Mouse (Mus musculus): ENCODE data around the gene Bloc1s3. TPM values are rescaled to one million over a fixed set of nuclear protein-coding genes. Genes with fewer than 3 reads are reported as not detected.

Gene Bloc1s3
- polyA plus RNA-seq (2016; fragmentation: Nextera tagmentation; extraction: Ambion mirVana) = 4.6 and 5.7 TPM in 2 replicates

DNA sequence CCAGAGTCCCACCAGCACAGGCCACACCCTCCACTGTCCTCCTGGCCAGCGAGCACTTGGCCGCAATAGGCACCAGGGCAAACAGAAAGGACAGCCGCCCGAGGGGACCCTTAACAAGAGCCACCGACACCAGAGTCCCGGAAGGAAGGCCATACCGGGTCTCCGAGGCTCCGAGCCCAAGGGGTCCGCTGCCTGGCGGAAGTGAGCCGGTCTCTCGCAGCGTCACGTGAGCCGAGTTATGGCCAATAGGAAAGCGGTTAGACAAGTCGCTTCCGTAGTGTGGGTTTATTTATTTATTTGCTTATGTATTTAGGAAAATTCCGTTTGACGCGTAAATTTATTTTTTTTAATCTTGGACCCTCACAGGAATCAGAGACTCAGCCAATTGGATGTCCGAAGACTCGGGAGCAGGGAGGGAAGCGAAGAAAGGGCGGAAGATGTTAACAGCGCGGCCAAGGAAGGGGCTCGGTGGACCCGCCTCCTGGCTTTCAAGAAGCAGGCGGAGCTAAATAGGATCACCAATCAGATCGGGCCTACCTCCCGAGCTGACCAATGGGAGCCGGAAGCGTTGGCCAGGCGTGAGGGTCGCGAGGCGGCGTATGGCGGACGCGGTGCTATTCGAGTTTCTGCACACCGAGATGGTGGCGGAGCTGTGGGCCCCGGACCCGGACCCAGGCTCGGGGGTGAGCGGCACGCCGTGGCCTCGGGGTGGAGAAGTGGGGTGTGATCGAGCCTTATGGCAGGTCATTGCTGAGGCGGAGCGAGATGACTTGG is at the start of gene Bloc1s3, which contains the start of gene Trappc6a:
Bloc1s3 (minus strand) TSS at position 218 of the 774 bp plus-strand sequence.
Trappc6a (plus strand) TSS at position 246 of the 774 bp plus-strand sequence.
- peak; percentile 94 for ATAC-seq (ENCODE audit: low FRiP score, low read depth)
- Histone ChIP-seq H3K9ac (peak within 1 kb of the TSS; percentile 86), H3K4me1 (peaks cover 17% of the 10 kb centered on the region), H3K4me3 (peak within 1 kb of the TSS; percentile 76), H3K9me3 (no peaks in the 10 kb centered on the region), H3K36me3 (no peaks in the 10 kb centered on the region), H3K27ac (0 out of 2 replicates have a peak within 1 kb of the TSS, but pooled peaks have one; percentile 38), H3K27me3 (replicated peaks) (no peaks in the 10 kb centered on the region), H3K4me2 (replicated peaks) (peak within 1 kb of the TSS; percentile 91)
- under 1% methylated on average over 56 of the region's 56 CpGs for WGBS

DNA sequence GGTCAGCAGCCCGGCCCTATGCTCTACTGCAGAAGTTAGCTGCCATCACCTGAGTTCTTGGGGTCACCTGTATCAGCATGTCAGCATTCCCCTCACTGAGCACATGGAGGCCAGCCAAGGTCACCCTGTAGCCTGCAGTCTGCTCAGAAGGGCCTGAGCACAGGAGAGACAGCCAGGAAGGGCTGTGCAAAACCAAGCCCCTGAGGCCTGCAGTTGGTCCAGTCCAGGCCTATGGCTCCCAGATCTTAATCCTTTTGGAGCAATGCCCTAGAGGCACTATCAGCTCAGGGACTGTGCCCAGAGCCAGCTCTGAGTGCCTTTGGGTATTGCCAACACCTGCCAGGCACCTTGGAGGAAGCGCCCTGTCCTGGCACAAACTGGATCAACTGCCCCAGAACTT is 48.9 kb upstream of the Bloc1s3 start:
- no peak for ATAC-seq (ENCODE audit: low FRiP score, low read depth)
- no peak overlapping the region for H3K9ac ChIP-seq
- no peaks in the 10 kb centered on the region for H3K27me3 ChIP-seq (replicated peaks)
- no peaks in the 10 kb centered on the region for H3K9me3 ChIP-seq
- peaks cover 57% of the 10 kb centered on the region for H3K4me1 ChIP-seq
- no peak overlapping the region for H3K4me2 ChIP-seq (replicated peaks)
- peaks cover 41% of the 10 kb centered on the region for H3K36me3 ChIP-seq
- H3K27ac ChIP-seq = no peak overlapping the region
- 91% methylated on average over 2 of the region's 2 CpGs for WGBS
- H3K4me3 ChIP-seq = no peak overlapping the region

DNA sequence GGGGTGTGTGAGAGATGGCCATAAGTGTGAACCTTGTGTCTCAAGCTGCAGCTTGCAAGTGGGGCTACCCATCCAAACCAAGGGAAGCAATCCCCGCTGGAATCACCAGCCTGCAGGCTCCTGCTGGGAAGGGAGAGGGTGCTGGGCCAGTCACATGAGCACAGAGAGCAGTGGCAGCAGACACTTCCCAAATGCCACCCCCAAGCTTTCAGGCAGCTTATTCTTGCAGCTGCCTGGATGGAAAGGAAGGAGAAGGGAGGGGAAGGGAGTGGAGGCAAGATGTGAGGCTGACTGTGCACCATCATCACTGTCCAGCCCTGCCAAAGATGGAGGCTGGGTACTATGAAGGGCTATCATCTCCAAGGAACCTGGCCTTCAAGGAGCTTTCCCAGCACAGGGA is 46.0 kb upstream of the Bloc1s3 start:
- H3K9ac ChIP-seq = no peak overlapping the region
- no peak overlapping the region for H3K4me3 ChIP-seq
- ATAC-seq (ENCODE audit: low FRiP score, low read depth) = no peak
- H3K4me1 ChIP-seq = peaks cover 40% of the 10 kb centered on the region
- no peak overlapping the region for H3K27ac ChIP-seq
- no peaks in the 10 kb centered on the region for H3K27me3 ChIP-seq (replicated peaks)
- 89% methylated on average over 1 of the region's 1 CpGs for WGBS
- peaks cover 42% of the 10 kb centered on the region for H3K36me3 ChIP-seq
- H3K9me3 ChIP-seq = no peaks in the 10 kb centered on the region
- no peak overlapping the region for H3K4me2 ChIP-seq (replicated peaks)

DNA sequence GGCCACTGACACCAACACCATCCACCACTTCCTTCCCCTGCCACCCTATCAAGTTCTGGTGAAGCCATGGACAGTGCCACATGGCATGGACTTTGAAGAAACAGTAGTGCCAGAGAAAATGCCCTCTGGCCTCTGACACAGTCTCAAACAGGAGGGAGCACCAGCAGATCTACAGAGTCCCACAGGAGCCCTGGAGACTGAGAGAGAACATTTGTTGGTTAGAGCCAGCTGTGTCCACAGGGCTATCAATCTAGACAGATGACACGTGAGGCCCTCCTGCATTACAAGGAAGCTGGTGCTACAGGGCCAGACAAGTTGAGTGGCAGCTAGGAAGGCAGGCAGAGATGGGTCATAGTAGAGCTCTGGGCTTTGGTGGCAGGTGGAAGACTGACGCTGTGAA is 44.3 kb upstream of the Bloc1s3 start:
- no peaks in the 10 kb centered on the region for H3K27me3 ChIP-seq (replicated peaks)
- H3K4me2 ChIP-seq (replicated peaks) = no peak overlapping the region
- H3K9me3 ChIP-seq = no peaks in the 10 kb centered on the region
- ATAC-seq (ENCODE audit: low FRiP score, low read depth) = 0 out of 2 replicates have a peak, but pooled peaks have one; percentile 17
- peaks cover 33% of the 10 kb centered on the region for H3K36me3 ChIP-seq
- WGBS = 60% methylated on average over 2 of the region's 2 CpGs
- no peak overlapping the region for H3K4me3 ChIP-seq
- peaks cover 33% of the 10 kb centered on the region; the same call in 1 of the 2 replicates for H3K4me1 ChIP-seq
- H3K9ac ChIP-seq = no peak overlapping the region
- no peak overlapping the region for H3K27ac ChIP-seq

DNA sequence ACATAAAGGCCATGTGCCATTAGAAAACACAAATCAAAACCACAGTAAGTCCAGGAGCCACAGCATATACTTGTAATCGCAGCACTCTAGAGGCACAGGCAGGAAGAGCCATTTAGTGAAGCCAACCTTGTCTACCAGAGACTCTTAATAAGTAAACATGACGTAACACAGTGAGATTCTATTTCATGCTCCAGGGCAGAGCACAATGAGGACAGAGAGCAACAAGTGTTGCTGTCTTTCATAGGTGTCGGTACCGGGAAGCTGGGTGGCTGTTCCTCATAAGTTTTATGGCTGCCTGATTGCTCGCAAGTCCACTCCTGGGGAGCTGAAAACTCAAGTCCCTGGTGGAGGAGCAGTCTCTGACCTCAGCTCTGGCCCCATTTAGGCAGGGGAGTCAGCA is 43.5 kb upstream of the Bloc1s3 start:
- H3K9ac ChIP-seq = no peak overlapping the region
- H3K27me3 ChIP-seq (replicated peaks) = no peaks in the 10 kb centered on the region
- H3K4me1 ChIP-seq = peaks cover 33% of the 10 kb centered on the region; the same call in 1 of the 2 replicates
- H3K27ac ChIP-seq = no peak overlapping the region
- no peak overlapping the region for H3K4me3 ChIP-seq
- H3K9me3 ChIP-seq = no peaks in the 10 kb centered on the region
- peaks cover 28% of the 10 kb centered on the region for H3K36me3 ChIP-seq
- no peak for ATAC-seq (ENCODE audit: low FRiP score, low read depth)
- H3K4me2 ChIP-seq (replicated peaks) = no peak overlapping the region
- WGBS = 70% methylated on average over 5 of the region's 5 CpGs

DNA sequence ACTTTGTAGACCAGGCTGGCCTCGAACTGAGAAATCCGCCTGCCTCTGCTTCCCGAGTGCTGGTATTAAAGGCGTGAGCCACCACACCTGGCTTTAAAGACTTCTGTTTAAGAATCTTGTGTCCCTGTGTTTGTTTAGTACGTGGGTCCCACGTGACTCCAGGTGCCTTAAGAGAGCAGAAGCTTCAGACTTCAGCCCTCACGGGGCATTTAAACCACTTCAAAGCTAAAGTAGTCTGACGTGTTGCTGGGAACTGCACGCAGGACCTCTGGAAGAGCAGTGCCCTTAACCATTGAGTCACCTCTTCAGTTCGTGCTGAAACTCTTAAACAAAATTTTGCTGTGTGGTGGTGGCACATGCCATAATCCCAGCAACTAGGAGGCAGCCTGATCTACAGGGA is 41.2 kb upstream of the Bloc1s3 start:
- WGBS = 88% methylated on average over 10 of the region's 10 CpGs
- Histone ChIP-seq H3K4me3 (no peak overlapping the region), H3K4me2 (replicated peaks) (no peak overlapping the region), H3K36me3 (peaks cover 19% of the 10 kb centered on the region), H3K4me1 (peaks cover 35% of the 10 kb centered on the region; the same call in 1 of the 2 replicates), H3K9ac (no peak overlapping the region), H3K27ac (no peak overlapping the region), H3K9me3 (no peaks in the 10 kb centered on the region), H3K27me3 (replicated peaks) (no peaks in the 10 kb centered on the region)
- ATAC-seq (ENCODE audit: low FRiP score, low read depth) = no peak

DNA sequence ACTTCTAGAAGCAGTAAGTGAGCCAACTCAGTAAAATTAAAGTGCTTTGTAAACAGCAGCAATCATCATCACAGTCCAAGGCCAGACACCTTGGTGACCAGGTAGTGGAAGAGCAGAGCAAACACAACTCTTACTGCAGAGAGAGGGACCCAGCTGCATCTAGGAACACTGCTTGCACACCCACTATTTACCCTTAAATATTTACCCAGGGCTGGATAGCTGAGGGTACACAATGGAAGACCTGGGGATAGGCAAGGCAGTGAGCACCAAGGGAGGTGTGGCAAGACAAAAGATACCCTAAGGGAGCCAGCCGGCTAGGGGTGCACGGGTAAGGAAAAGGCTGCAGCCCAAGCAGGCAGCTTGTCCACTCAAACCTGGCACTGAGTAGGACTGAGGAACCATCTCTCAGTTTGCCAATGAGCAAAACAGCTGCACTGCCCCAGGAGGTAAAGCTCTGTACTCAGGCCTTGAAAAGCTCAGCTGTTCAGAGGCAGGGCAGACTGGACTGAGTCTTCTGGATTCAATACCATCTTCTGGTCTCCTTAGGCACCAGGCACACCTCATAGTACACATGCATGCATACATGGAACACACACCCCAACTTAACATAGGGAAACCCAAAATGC is 39.3 kb upstream of the Bloc1s3 start:
- H3K27me3 ChIP-seq (replicated peaks) = no peaks in the 10 kb centered on the region
- no peak overlapping the region for H3K27ac ChIP-seq
- peaks cover 3% of the 10 kb centered on the region; the same call in 1 of the 2 replicates for H3K36me3 ChIP-seq
- ATAC-seq (ENCODE audit: low FRiP score, low read depth) = no peak
- H3K9ac ChIP-seq = no peak overlapping the region
- WGBS = 80% methylated on average over 2 of the region's 2 CpGs
- no peak overlapping the region for H3K4me2 ChIP-seq (replicated peaks)
- H3K4me3 ChIP-seq = no peak overlapping the region
- peaks cover 21% of the 10 kb centered on the region for H3K4me1 ChIP-seq
- H3K9me3 ChIP-seq = no peaks in the 10 kb centered on the region

DNA sequence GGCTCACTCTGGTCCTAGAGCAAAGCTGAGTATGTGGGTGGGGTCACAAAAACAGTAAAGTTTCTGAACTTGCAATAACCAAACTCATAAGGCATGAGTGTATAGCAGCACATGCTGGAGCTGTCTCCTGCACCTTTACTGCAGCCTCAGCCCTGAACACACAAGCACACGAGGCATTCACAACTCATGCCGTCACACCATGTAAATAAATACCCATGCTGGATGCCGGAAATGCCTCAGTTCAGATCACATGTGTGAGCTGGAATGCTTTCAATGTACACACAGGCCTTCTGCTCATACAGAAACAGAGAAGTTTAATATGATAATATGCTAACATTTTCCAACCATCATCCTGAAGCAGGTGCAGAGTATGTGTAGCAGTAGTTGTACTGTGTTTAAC is 37.8 kb upstream of the Bloc1s3 start:
- H3K4me2 ChIP-seq (replicated peaks) = no peak overlapping the region
- no peaks in the 10 kb centered on the region for H3K36me3 ChIP-seq
- H3K27me3 ChIP-seq (replicated peaks) = no peaks in the 10 kb centered on the region
- H3K4me1 ChIP-seq = peaks cover 27% of the 10 kb centered on the region
- ATAC-seq (ENCODE audit: low FRiP score, low read depth) = no peak
- WGBS = 80% methylated on average over 3 of the region's 3 CpGs
- no peak overlapping the region for H3K9ac ChIP-seq
- no peaks in the 10 kb centered on the region for H3K9me3 ChIP-seq
- H3K4me3 ChIP-seq = no peak overlapping the region
- H3K27ac ChIP-seq = no peak overlapping the region

DNA sequence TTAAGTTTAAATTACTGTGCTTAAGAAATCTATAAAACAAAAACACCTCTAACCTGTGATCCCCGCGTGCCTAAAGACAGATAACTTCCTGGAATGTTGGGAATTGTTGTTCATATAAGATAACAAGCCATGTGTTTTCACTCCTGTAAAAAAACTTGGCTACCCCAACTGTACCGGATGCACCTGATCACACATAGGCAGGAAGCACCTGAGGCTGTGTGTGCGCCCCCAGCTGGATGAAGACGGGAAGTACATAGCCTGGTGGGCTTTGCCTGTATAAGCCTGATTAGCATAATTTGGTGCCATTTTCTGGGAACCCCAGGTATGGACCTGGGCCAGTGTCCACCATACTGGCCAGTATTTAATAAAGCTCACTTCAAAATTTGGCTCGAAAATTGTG is 35.4 kb upstream of the Bloc1s3 start:
- H3K4me3 ChIP-seq = no peak overlapping the region
- no peaks in the 10 kb centered on the region for H3K9me3 ChIP-seq
- H3K9ac ChIP-seq = no peak overlapping the region
- WGBS = 57% methylated on average over 6 of the region's 6 CpGs
- ATAC-seq (ENCODE audit: low FRiP score, low read depth) = no peak
- H3K27ac ChIP-seq = no peak overlapping the region
- H3K4me1 ChIP-seq = peaks cover 27% of the 10 kb centered on the region
- H3K27me3 ChIP-seq (replicated peaks) = no peaks in the 10 kb centered on the region
- no peak overlapping the region for H3K4me2 ChIP-seq (replicated peaks)
- no peaks in the 10 kb centered on the region for H3K36me3 ChIP-seq

DNA sequence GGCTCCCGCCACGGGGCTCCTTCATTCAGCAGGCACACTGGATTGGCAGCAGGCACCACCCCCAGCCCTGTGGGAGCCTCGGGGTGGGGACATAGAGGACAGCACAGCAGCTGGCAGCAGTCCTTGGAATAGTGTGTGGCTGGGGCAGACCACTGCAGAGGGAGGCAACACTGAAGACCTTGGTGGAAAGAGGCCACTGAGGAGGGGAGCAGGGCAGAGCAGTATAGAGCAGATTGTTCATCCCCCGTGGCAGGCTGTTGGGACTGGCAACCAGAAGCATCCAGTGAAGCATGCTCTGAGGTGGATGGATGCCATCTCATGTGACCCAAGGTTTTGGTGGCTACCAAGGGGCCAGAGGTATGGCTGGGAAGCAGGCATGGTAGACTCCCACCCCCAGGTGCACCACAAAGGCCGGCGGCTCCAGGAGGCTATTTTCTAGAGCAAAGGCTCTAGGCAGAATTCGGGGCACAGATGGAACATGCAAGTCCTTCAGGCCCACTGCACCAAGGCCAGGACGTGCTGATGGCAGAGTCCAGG is 34.1 kb upstream of the Bloc1s3 start:
- 71% methylated on average over 8 of the region's 8 CpGs for WGBS
- no peak overlapping the region for H3K4me3 ChIP-seq
- H3K9me3 ChIP-seq = no peaks in the 10 kb centered on the region
- no peaks in the 10 kb centered on the region for H3K27me3 ChIP-seq (replicated peaks)
- no peaks in the 10 kb centered on the region for H3K36me3 ChIP-seq
- H3K9ac ChIP-seq = no peak overlapping the region
- peak overlapping the region; percentile 19; the same call in 1 of the 2 replicates for H3K4me2 ChIP-seq (replicated peaks)
- no peak overlapping the region for H3K27ac ChIP-seq
- peak; percentile 83 for ATAC-seq (ENCODE audit: low FRiP score, low read depth)
- H3K4me1 ChIP-seq = peaks cover 22% of the 10 kb centered on the region

DNA sequence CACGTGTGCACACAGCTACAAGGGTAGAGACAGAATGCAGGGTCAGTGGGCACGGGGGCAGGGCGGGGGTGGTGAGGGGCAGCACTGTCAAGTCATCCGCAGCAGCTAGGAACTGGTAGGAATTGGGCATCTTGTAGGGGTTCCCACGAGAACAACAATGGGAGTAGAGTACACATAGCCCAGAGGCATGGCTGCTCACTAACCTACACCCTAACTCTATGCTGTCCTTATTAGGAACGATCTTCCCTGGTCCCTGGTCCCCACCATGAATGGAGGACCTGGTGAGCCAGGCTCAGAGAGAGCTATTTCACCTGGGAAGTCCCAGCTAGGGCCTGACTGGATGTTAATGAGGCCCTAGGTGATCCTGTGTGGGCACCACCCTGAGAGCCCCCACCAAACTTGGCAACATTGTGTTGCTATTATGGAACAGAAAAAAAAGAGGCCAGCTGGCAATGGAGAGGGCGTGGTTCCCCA is 33.6 kb upstream of the Bloc1s3 start:
- no peaks in the 10 kb centered on the region for H3K27me3 ChIP-seq (replicated peaks)
- H3K9me3 ChIP-seq = no peaks in the 10 kb centered on the region
- WGBS = 74% methylated on average over 7 of the region's 7 CpGs
- no peak overlapping the region for H3K27ac ChIP-seq
- H3K9ac ChIP-seq = no peak overlapping the region
- peak; percentile 62 for ATAC-seq (ENCODE audit: low FRiP score, low read depth)
- H3K4me3 ChIP-seq = no peak overlapping the region
- H3K36me3 ChIP-seq = no peaks in the 10 kb centered on the region
- peak overlapping the region; percentile 19; the same call in 1 of the 2 replicates for H3K4me2 ChIP-seq (replicated peaks)
- H3K4me1 ChIP-seq = peaks cover 22% of the 10 kb centered on the region
